Mouse (Mus musculus) layer of hippocampus, adult 9-11 months (tissue): ENCODE measurements around the gene Bend5.

Source experiments
- DNase-seq: peaks from one replicate; pipeline ENCODE4 v3.0.0; 2022

The Bend5 gene

DNA sequence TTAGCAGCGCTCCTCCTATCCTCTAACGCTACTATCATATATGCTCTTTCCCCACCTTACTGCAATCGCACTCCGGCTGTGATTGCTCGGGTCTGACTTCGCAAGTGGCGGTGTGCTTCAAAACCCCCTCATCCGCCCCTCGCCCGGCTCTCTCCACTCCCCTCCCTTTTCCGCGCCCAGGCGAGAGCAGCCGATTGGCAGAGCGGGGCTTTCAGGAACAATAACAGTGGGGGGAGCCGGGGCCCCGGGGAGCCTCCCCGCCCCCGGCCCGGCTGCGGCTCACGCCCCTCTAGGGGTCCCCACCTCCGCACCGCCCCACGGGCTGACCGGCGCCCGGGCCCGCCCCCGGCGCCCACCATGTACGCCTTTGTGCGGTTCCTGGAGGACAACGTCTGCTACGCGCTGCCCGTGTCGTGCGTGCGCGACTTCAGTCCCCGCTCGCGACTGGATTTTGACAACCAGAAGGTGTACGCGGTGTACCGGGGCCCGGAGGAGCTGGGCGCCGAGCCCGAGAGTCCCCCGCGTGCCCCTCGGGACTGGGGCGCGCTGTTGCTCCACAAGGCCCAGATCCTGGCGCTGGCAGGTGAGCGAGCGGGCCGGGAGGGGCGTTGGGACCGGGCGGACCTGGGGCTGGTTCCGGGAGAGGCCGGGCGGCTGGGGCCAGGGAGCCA, at the start of gene Bend5:
Gene Bend5, plus strand, starts transcription at position 189 of the 671 bp plus-strand sequence.
- peak; percentile 56 for DNase-seq

DNA sequence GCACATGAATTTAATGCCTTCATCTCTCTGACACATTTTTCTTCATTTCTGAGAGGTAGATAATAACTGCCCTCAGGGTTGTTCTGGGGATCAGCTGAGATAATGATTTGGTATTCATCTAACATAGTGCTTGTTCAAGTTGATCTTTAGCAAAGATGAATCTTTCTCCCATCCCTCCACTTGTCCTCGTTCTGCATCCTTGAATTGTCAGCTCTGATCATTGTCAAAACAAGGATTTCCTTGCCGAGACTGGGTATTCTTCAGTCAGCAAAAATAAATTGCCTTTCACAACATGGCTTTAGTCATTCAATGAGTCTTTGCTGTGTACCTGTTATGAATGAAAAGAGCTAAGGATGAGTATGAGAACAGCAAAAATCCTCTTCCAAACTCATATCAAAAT, 47.0 kb upstream of the Bend5 start:
- no peak for DNase-seq

DNA sequence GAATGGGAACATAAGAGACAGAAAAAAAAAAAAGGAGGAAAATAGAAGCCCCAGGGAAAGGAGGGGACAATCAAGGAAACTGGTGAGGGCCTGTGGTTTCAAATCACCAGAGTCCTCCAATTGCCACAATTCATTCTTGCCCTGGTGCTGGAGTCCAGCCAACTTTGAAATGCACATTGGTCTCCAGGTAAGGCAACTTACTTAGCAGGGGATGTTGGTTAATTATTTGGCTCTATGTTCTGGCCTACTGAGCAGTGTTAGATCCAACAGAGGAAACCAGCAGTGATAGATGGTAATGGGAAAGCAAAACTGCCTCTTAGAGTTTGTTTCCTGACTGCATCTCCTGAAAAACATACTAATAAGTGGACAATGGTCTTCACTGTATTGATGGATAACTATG, 37.6 kb upstream of the Bend5 start:
- DNase-seq, result no peak

GRCm38 (mm10) chr4:111378071-111378470, 36.7 kb upstream of the Bend5 start:
- DNase-seq, result no peak

- no peak for DNase-seq
These were observed 31.7 kb upstream of the Bend5 start for GRCm38 (mm10) chr4:111383101-111383500.

GRCm38 (mm10) chr4:111390736-111391135, 24.1 kb upstream of the Bend5 start:
- DNase-seq, result no peak

DNA sequence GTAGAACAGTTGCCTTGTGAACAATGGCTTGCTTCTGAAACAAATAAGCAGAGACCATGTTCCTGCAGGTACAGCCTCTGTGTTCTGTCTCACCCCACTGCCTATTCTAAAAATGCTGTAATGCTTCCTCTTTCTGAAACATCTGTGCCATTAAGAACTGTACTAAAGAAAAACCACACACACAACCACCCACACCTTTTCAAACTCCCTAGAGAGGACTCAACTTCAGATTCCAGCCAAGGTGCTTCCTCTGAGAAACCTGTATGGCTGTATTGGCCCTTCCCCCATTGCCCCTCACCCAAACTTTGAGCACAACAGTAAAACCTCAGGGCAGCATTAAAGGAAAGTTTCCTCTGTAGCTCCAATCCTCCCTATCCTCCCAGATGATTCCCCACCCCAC, 15.0 kb upstream of the Bend5 start:
- no peak for DNase-seq

- no peak for DNase-seq
These were observed 14.1 kb upstream of the Bend5 start for GRCm38 (mm10) chr4:111400676-111401075.

GRCm38 (mm10) chr4:111403243-111403642, 11.6 kb upstream of the Bend5 start:
- DNase-seq, result no peak

DNA sequence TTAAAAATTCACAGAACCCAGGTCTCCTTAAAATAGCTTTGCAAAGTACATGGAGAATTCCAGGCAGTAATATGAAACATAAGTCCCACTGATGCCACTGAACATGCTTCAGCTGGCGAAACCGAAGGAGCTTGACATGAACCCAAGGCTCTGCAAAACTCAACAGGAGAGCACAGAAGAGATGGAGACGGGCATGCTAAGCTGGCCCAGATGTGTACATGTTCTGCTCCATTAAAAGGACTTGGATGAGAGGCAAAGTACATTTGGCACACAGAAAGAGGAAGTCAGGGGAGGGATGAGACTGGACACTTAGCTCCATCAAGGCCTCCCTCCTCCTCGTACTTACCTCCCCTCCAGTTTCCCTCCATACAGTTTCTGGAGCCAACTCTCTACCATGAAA, 4.1 kb upstream of the Bend5 start:
- no peak for DNase-seq

GRCm38 (mm10) chr4:111414399-111414798, 407 bp upstream of the Bend5 start:
- DNase-seq, result no peak

GRCm38 (mm10) chr4:111416126-111416525, 1.3 kb downstream of the Bend5 start:
- no peak for DNase-seq

DNA sequence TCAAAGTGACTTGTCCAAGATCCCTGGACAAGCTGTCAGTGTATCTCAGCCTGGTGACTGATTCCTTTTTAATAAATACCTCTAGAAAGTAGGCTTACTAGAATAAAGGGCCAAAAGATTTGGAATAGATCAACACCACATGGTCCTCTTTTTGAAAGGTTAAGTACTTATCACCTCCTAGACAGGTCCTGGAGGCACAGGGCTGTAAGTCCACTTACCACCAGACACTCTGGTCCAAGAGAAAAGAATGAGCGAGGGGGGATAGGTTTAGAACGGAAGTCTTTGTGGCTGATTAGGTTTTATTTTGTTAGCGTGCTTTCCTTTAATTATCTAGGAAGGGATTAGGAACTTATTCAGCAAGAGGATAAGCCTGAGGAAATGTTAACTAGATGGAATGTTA, 1.7 kb downstream of the Bend5 start:
- no peak for DNase-seq

GRCm38 (mm10) chr4:111417716-111418115, 2.9 kb downstream of the Bend5 start:
- DNase-seq, result no peak

DNA sequence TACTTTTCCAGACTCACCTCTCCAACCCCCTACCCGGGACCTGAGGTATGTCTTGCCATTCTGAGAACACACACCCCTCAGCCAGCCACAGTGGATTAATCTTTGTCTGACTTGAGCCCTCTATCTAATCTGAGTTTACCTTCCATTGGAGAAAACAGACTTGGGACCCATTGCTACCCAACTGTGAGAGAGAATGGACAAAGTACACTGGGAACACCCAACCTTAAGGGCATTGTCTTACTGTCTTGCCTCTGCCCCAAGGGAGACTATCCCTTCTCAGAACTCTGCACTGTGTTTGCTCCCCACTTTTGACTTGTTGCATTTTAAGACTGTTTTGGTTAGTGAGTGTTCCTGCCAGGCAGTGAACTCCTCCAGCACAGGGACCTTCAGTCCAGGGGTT, 4.7 kb downstream of the Bend5 start:
- no peak for DNase-seq

DNA sequence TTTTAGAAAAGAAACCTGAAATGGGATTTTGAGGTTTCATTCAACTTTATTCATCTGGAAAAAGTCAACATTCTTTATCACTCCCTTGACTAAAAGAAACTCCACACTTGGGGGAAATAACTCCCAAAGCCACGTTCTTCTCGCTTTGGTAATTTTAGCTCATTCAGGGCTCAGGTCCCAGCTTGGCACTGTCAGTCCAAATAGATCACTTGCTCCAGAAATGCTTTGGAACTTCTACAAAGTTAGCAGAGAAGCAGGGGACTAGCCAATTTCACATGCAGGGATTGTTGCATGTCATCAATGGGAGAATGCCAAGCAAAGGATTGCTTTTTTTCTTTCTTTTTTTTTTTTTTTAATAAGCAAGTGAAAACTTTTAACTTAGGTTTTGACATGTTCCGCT, 5.2 kb downstream of the Bend5 start:
- DNase-seq, result no peak

GRCm38 (mm10) chr4:111420955-111421354, 6.1 kb downstream of the Bend5 start:
- no peak for DNase-seq

DNA sequence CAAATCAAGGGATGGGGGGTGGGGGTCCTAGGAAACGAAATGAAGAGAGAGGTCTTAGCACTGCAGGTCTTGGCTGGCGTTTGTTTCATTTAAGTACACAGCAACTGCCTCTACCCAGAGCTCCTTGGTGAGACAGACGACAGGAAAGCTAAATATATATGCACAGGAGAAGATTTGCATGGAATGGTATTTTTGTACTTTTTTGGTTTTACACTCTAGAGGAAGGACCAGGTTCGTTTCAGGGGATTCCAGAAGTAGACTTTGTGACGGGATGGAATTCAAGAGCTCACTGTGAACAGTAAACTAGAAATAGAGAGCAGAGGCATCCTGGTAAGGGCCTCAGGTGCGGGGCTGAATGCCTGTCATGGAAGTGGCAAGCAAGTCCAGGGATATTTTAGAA, 7.0 kb downstream of the Bend5 start:
- DNase-seq, result no peak

DNA sequence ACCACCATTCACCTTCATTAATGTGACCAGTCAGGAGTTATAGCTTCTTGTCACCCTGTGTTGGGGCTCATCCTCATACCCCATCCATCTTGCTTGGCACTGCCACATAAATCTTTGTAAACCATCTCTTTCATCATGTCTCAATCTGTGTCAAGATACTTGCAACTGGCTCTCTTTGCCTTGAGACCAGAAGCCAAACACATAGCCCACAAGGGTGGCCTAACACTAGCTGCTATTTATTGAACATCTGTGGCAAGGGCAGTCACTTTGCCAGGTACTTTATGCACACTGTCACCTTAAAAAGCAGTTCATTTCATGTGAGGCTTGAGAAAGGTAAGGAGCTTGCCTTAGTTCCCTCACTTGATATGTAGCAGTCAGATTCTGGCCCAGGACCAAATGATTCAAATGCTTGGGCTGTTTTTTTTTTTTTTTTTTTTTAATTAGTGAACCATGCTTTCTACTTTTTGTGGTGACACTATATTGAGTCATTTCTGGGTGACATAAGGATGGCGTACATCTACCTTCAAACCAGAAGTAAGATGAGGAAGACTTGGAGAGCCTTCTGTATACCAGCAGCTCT, 9.7 kb downstream of the Bend5 start:
- no peak for DNase-seq

DNA sequence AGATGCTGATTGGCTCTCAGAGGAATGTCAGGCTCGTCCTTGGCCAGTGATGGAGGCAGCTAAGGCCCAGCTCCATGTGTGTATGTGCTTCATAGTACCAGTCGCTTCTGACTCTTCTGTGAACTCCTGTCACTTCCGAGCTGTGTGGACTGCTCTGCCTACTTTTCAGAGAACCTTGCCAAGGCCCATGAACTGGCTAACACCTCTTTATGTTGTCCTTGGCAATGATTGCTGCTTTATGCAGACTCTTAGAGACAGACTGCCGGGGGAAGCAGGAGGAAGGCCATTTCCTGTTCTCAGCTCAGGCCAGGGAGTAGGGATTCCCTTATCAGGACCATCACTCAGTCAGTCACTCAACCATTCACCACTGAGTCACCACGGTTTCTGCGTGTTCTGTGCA, 10.4 kb downstream of the Bend5 start:
- DNase-seq, result no peak

GRCm38 (mm10) chr4:111431186-111431585, 16.4 kb downstream of the Bend5 start:
- DNase-seq, result no peak

- DNase-seq, result no peak
These were observed 17.2 kb downstream of the Bend5 start for GRCm38 (mm10) chr4:111432013-111432412.

DNA sequence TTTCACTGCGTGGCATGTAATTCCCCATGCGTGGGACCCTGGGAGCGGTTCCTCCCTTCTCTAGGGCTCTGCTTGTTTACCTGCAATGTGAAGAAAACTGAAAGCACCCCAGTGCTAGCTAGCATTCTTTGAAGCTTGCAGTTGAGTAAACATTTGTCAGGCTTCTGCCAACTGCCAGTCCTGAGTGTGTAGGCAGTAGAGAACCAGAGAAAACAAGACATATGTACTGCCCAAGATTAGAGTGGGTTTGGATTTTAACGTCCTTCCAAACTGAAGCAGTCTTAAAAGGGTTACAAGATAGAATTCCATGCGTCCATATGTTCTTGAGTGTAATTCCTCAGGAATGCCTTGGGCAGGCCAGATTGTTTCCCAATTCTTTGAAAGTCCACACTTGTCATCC, 17.6 kb downstream of the Bend5 start:
- no peak for DNase-seq

DNA sequence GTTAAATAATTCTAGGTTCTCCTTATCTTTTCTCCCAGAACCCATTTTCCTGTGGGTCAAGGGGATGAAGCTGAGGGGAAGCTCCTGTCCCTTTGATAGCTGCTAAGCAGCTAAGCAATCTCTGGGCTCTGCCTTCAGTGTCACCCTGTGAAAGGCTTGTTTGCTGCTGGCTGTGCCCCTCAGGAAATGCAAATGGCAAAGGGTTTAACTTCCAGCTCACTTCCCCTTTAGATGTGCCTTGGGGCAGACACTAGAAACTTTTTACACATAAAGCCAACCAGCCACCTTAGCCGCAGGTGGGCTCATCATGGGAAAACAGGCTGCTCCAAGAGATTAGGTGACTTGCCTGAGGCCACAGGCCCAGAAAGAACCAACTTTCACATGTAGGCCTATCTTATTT, 26.9 kb downstream of the Bend5 start:
- no peak for DNase-seq
